Mouse (Mus musculus) midbrain, embryonic 12.5 days (tissue): ENCODE measurements around the gene Gzmb. TPM values are rescaled to one million over a fixed set of nuclear protein-coding genes. Genes with fewer than 3 reads are reported as not detected.
"Not testable (repeated sequence)": the region's sequence is repeated elsewhere in the genome, so short reads cannot be mapped to it uniquely, and the experiment has no call there.

Experiments used
- ATAC-seq: fragments of 200-750 bp; cut with Nextera tagmentation; 2 replicates; pipeline ENCODE4 v1.8.0; 2017; ENCODE audit warnings: low read depth, moderate TSS enrichment, moderate library complexity; ENCODE audit not compliant: low FRiP score
- H3K27ac ChIP-seq: fragments of 300-500 bp; sonication (generic); replicated peaks from 2 replicates; pipeline ENCODE4 v1.5.1; 2016; ENCODE audit warnings: mild to moderate bottlenecking
- H3K27me3 ChIP-seq: fragments of 300-500 bp; sonication (generic); 2 replicates; pipeline ENCODE4 v1.6.1; 2016; ENCODE audit warnings: mild to moderate bottlenecking
- H3K36me3 ChIP-seq: fragments of 300-500 bp; sonication (generic); 2 replicates; pipeline ENCODE4 v1.6.1; 2016
- H3K4me1 ChIP-seq: fragments of 300-500 bp; sonication (generic); 2 replicates; pipeline ENCODE4 v1.6.1; 2016
- H3K4me2 ChIP-seq: fragments of 300-500 bp; sonication (generic); replicated peaks from 2 replicates; pipeline ENCODE4 v1.6.1; 2016; ENCODE audit warnings: mild to moderate bottlenecking, moderate library complexity
- H3K4me3 ChIP-seq: fragments of 300-500 bp; sonication (generic); 2 replicates; pipeline ENCODE4 v1.5.1; 2016; ENCODE audit warnings: mild to moderate bottlenecking
- H3K9ac ChIP-seq: fragments of 300-500 bp; sonication (generic); replicated peaks from 2 replicates; pipeline ENCODE4 v1.6.1; 2016; ENCODE audit warnings: mild to moderate bottlenecking, moderate library complexity
- H3K9me3 ChIP-seq: fragments of 300-500 bp; sonication (generic); 2 replicates; pipeline ENCODE4 v1.6.1; 2016; ENCODE audit warnings: mild to moderate bottlenecking
- WGBS: fragments of 180-500 bp; shearing (Covaris S2); methylation state at CpG from one replicate; pipeline ENCODE4 v1.1.7; 2016; 5-methylcytosine and 5-hydroxymethylcytosine counted together
- polyA plus RNA-seq: library from polyadenylated mRNA; unstranded; fragments of >200 nt; fragmentation: Nextera tagmentation; extraction: Ambion mirVana; gene quantifications from 2 replicates; pipeline ENCODE4 v1.2.1, GENCODE M21; 2016

Gzmb gene
- polyA plus RNA-seq, 1 experiment from 2014 or later, result not detected

- Histone ChIP-seq H3K4me3 (no peak overlapping the region), H3K9ac (no peak overlapping the region), H3K4me1 (no peaks in the 10 kb centered on the region), H3K36me3 (no peaks in the 10 kb centered on the region), H3K27me3 (no peaks in the 10 kb centered on the region), H3K27ac (no peak overlapping the region), H3K4me2 (no peak overlapping the region), H3K9me3 (no peaks in the 10 kb centered on the region)
- WGBS, result 94% methylated on average over 1 of the region's 1 CpGs
- ATAC-seq, result no peak
These were observed 21.8 kb upstream of the Gzmb start for GRCm38 (mm10) chr14:56283816-56284215.

GRCm38 (mm10) chr14:56281090-56281489, 19.0 kb upstream of the Gzmb start:
- Histone ChIP-seq H3K9me3 (no peaks in the 10 kb centered on the region), H3K27me3 (no peaks in the 10 kb centered on the region), H3K36me3 (no peaks in the 10 kb centered on the region), H3K4me1 (no peaks in the 10 kb centered on the region), H3K9ac (no peak overlapping the region), H3K4me2 (no peak overlapping the region), H3K27ac (no peak overlapping the region), H3K4me3 (no peak overlapping the region)
- ATAC-seq, result no peak
- WGBS, result 87% methylated on average over 5 of the region's 5 CpGs

GRCm38 (mm10) chr14:56278691-56279090, 16.6 kb upstream of the Gzmb start:
- H3K4me1 ChIP-seq, H3K4me2 ChIP-seq, H3K9me3 ChIP-seq, ATAC-seq, H3K9ac ChIP-seq, H3K27ac ChIP-seq, H3K36me3 ChIP-seq, H3K4me3 ChIP-seq, H3K27me3 ChIP-seq: not testable (repeated sequence)
- 56% methylated on average over 7 of the region's 7 CpGs for WGBS

GRCm38 (mm10) chr14:56276096-56276495, 14.0 kb upstream of the Gzmb start:
- 85% methylated on average over 7 of the region's 7 CpGs for WGBS
- not testable (repeated sequence) for H3K27ac ChIP-seq, H3K9ac ChIP-seq, H3K4me2 ChIP-seq, H3K36me3 ChIP-seq, H3K27me3 ChIP-seq, ATAC-seq, H3K9me3 ChIP-seq, H3K4me1 ChIP-seq, H3K4me3 ChIP-seq

- H3K4me1 ChIP-seq, result no peaks in the 10 kb centered on the region
- no peak overlapping the region for H3K9ac ChIP-seq
- H3K4me2 ChIP-seq, result no peak overlapping the region
- no peak for ATAC-seq
- WGBS, result 95% methylated on average over 1 of the region's 1 CpGs
- H3K27ac ChIP-seq, result no peak overlapping the region
- no peaks in the 10 kb centered on the region for H3K9me3 ChIP-seq
- H3K36me3 ChIP-seq, result no peaks in the 10 kb centered on the region
- H3K4me3 ChIP-seq, result no peak overlapping the region
- no peaks in the 10 kb centered on the region for H3K27me3 ChIP-seq
These were observed 4.0 kb upstream of the Gzmb start for GRCm38 (mm10) chr14:56266109-56266508.

GRCm38 (mm10) chr14:56240409-56240808, 21.7 kb downstream of the Gzmb start:
- H3K9me3 ChIP-seq, result no peaks in the 10 kb centered on the region
- no peak for ATAC-seq
- no peak overlapping the region for H3K27ac ChIP-seq
- H3K36me3 ChIP-seq, result no peaks in the 10 kb centered on the region
- no peak overlapping the region for H3K9ac ChIP-seq
- H3K27me3 ChIP-seq, result no peaks in the 10 kb centered on the region
- no peak overlapping the region for H3K4me3 ChIP-seq
- no peaks in the 10 kb centered on the region for H3K4me1 ChIP-seq
- no peak overlapping the region for H3K4me2 ChIP-seq

- 94% methylated on average over 2 of the region's 2 CpGs for WGBS
- Histone ChIP-seq H3K4me3 (no peak within 1 kb of the TSS), H3K4me1 (no peaks in the 10 kb centered on the region), H3K4me2 (no peak within 1 kb of the TSS), H3K27ac (no peak within 1 kb of the TSS), H3K27me3 (no peaks in the 10 kb centered on the region), H3K36me3 (no peaks in the 10 kb centered on the region), H3K9me3 (no peaks in the 10 kb centered on the region), H3K9ac (no peak within 1 kb of the TSS)
- ATAC-seq, result no peak
These were observed 27.5 kb downstream of the Gzmb start, which contains the start of gene Gzmc for GRCm38 (mm10) chr14:56234556-56234955. Gzmc (minus strand) TSS chr14:56234656.

- no peak within 1 kb of the TSS for H3K9ac ChIP-seq
- ATAC-seq, result no peak
- WGBS, result 93% methylated on average over 4 of the region's 4 CpGs
- no peaks in the 10 kb centered on the region for H3K27me3 ChIP-seq
- H3K4me3 ChIP-seq, result no peak within 1 kb of the TSS
- no peaks in the 10 kb centered on the region for H3K4me1 ChIP-seq
- H3K36me3 ChIP-seq, result no peaks in the 10 kb centered on the region
- no peak within 1 kb of the TSS for H3K4me2 ChIP-seq
- no peak within 1 kb of the TSS for H3K27ac ChIP-seq
- H3K9me3 ChIP-seq, result no peaks in the 10 kb centered on the region
These were observed 50.7 kb downstream of the Gzmb start, which contains the start of gene Gzmf for GRCm38 (mm10) chr14:56211317-56211716. Gzmf (minus strand) TSS chr14:56211417.

Other genes with a start within 250 kb of the Gzmb start
- gene Mcpt1, start 244.3 kb downstream of the Gzmb start, polyA plus RNA-seq, result not detected in 2 replicates
- gene Mcpt9, start 231.8 kb downstream of the Gzmb start, polyA plus RNA-seq, result not detected in 2 replicates
- not detected in 2 replicates for gene Mcpt2, start 220.2 kb downstream of the Gzmb start, polyA plus RNA-seq
- gene Mcpt4, start 199.9 kb downstream of the Gzmb start, polyA plus RNA-seq, result not detected in 2 replicates
- gene Mcpt8, start 177.0 kb downstream of the Gzmb start, polyA plus RNA-seq, result not detected in 2 replicates
- not detected in 2 replicates for gene Ctsg, start 159.7 kb downstream of the Gzmb start, polyA plus RNA-seq
- gene Gzme, start 141.6 kb downstream of the Gzmb start, polyA plus RNA-seq, result not detected in 2 replicates
- gene Gzmd, start 129.7 kb downstream of the Gzmb start, polyA plus RNA-seq, result not detected in 2 replicates
- not detected in 2 replicates for gene Gzmg, start 102.7 kb downstream of the Gzmb start, polyA plus RNA-seq
- gene Gzmn, start 87.7 kb downstream of the Gzmb start, polyA plus RNA-seq, result not detected in 2 replicates
- not detected in 2 replicates for gene Gzmf, start 50.8 kb downstream of the Gzmb start, polyA plus RNA-seq
- 0.20 TPM in 1 of 2 replicates, not detected in the other for gene Gzmc, start 27.6 kb downstream of the Gzmb start, polyA plus RNA-seq
- gene Atp12a, start 102.8 kb upstream of the Gzmb start, polyA plus RNA-seq, result 0.05 and 0.17 TPM in 2 replicates
- gene Rnf17, start 140.3 kb upstream of the Gzmb start, polyA plus RNA-seq, result 1.1 and 2.4 TPM in 2 replicates